Mouse (Mus musculus) forebrain, embryonic 12.5 days (tissue): ENCODE data around the gene Prdm16. TPM values are rescaled to one million over a fixed set of nuclear protein-coding genes. Genes with fewer than 3 reads are reported as not detected.

Experiments
- ATAC-seq: fragments of 200-750 bp; cut with Nextera tagmentation; 2 replicates; pipeline ENCODE4 v1.8.0; 2017; ENCODE audit warnings: moderate TSS enrichment; ENCODE audit not compliant: low FRiP score
- H3K27ac ChIP-seq: fragments of 300-500 bp; sonication (generic); 2 replicates; pipeline ENCODE4 v1.5.1; 2016; ENCODE audit warnings: mild to moderate bottlenecking
- H3K27me3 ChIP-seq: fragments of 300-500 bp; sonication (generic); 2 replicates; pipeline ENCODE4 v1.6.1; 2016; ENCODE audit warnings: mild to moderate bottlenecking
- H3K36me3 ChIP-seq: fragments of 300-500 bp; sonication (generic); replicated peaks from 2 replicates; pipeline ENCODE4 v1.6.1; 2016; ENCODE audit warnings: mild to moderate bottlenecking
- H3K4me1 ChIP-seq: fragments of 300-500 bp; sonication (generic); 2 replicates; pipeline ENCODE4 v1.6.1; 2016
- H3K4me2 ChIP-seq: fragments of 300-500 bp; sonication (generic); 2 replicates; pipeline ENCODE4 v1.6.1; 2016; ENCODE audit warnings: mild to moderate bottlenecking, moderate library complexity
- H3K4me3 ChIP-seq: fragments of 300-500 bp; sonication (generic); replicated peaks from 2 replicates; pipeline ENCODE4 v1.5.1; 2016; ENCODE audit warnings: mild to moderate bottlenecking
- H3K9ac ChIP-seq: fragments of 300-500 bp; sonication (generic); 2 replicates; pipeline ENCODE4 v1.6.1; 2016; ENCODE audit warnings: mild to moderate bottlenecking
- H3K9me3 ChIP-seq: fragments of 300-500 bp; sonication (generic); 2 replicates; pipeline ENCODE4 v1.6.1; 2016
- WGBS: fragments of 180-500 bp; shearing (Covaris S2); methylation state at CpG from one replicate; pipeline ENCODE4 v1.1.7; 2016; 5-methylcytosine and 5-hydroxymethylcytosine counted together
- polyA plus RNA-seq: library from polyadenylated mRNA; unstranded; fragments of >200 nt; fragmentation: Nextera tagmentation; extraction: Ambion mirVana; gene quantifications from 2 replicates; pipeline ENCODE4 v1.2.1, GENCODE M21; 2016

Gene Prdm16
- polyA plus RNA-seq, 1 experiment from 2014 or later = 40.5 TPM

DNA sequence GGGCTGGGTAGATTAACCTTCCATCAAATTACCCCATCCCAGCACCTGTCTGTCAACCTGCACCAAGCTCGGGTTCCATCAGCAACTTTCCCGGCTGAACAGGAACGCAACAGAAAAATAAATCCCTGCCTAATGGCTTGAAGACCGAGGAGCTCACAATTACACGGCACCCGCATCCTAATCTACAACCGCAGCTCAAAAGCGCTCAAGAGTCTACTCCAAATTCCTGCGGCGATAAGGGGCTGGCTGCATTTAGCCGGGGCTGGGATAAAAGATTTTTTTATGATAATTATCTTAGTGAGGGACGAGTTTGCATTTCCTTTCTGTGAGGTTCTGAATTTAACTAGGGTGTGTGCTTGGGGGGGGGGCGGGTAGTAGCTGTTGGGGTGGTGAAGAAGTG lies 284.4 kb downstream of the Prdm16 start:
- no peak for ATAC-seq
- Histone ChIP-seq H3K36me3 (peaks cover 13% of the 10 kb centered on the region; the same call in 1 of the 2 replicates), H3K9ac (no peak overlapping the region), H3K4me3 (no peak overlapping the region), H3K4me2 (no peak overlapping the region), H3K4me1 (peaks cover 20% of the 10 kb centered on the region), H3K9me3 (no peaks in the 10 kb centered on the region), H3K27ac (no peak overlapping the region), H3K27me3 (no peaks in the 10 kb centered on the region; the same call in 1 of the 2 replicates)
- 60% methylated on average over 13 of the region's 13 CpGs for WGBS

DNA sequence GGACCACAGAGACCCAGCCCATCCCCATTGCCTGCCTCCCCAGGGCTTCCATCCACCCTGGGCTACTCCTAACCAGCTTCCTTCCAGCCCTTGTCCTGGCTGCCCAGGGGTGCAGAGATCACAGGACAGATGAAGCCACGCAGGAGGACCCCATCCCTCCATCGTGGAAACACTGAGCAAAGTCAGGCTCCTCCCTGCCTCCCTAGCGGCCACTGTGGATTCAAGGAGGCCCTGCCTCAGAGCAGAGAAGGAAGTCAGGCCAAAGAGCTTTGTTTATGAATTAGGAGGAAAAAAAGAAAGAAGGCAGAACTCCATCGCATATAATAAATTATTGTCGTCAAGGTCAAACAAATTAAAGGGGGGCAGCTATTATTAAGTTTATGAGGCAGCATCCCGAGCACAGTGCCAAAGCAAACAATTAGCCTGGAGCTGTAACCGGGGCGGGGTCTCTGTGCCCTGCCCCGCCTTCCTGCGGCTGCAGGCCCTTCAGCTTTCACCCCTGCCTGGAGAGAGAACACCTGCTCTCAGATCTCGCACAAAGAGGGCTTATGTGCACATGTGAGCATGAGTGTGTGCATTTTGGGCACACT lies 288.4 kb downstream of the Prdm16 start:
- peaks cover 29% of the 10 kb centered on the region for H3K4me1 ChIP-seq
- H3K27ac ChIP-seq = no peak overlapping the region
- no peaks in the 10 kb centered on the region for H3K9me3 ChIP-seq
- no peaks in the 10 kb centered on the region for H3K27me3 ChIP-seq
- no peak overlapping the region for H3K4me2 ChIP-seq
- ATAC-seq = no peak
- H3K4me3 ChIP-seq = no peak overlapping the region
- WGBS = 60% methylated on average over 11 of the region's 11 CpGs
- no peak overlapping the region for H3K9ac ChIP-seq
- peaks cover 10% of the 10 kb centered on the region for H3K36me3 ChIP-seq

DNA sequence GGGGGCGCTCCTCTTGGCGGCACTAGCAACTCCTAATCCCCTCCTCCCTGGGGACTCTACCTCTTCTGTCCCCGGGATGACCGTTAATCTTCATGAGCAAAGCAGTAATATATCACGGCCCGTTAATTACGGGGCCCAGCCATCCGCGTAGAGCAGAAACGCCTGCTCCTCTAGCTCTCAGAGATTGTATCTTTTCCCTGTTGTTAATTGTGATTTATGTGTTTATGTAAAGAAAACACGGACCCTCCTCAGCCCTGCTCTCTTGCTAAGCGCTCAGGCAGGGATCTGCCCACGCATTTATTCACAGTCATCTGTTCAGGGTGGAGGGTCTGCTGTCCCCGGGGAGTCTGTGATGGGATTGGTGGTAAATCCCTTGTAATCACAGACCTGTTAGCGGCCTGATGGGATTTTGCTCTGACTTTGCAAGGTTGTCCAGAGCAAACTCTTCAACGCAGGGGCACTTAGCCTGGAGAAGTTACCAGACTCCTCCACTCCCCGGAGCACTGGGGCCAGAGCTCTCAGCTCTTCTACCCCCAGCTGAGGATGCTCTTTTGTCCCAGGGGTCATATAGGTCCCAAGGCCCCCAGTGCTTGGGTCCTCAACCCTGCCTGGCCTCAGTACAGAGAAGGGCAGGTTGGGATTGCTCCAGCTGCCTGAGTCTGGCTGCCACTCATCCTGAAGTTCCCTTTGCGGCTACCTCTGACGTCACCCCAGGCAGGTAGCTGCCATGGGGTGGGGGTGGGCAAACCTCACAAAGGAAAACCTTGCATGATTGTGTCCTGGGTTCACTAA lies 289.7 kb downstream of the Prdm16 start:
- Histone ChIP-seq H3K36me3 (peaks cover 22% of the 10 kb centered on the region), H3K27me3 (no peaks in the 10 kb centered on the region), H3K4me2 (no peak overlapping the region), H3K4me1 (peaks cover 26% of the 10 kb centered on the region), H3K9me3 (no peaks in the 10 kb centered on the region), H3K4me3 (no peak overlapping the region), H3K9ac (no peak overlapping the region), H3K27ac (0 out of 2 replicates have a peak overlapping the region, but pooled peaks have one; percentile 8)
- no peak for ATAC-seq
- WGBS = 40% methylated on average over 19 of the region's 19 CpGs

DNA sequence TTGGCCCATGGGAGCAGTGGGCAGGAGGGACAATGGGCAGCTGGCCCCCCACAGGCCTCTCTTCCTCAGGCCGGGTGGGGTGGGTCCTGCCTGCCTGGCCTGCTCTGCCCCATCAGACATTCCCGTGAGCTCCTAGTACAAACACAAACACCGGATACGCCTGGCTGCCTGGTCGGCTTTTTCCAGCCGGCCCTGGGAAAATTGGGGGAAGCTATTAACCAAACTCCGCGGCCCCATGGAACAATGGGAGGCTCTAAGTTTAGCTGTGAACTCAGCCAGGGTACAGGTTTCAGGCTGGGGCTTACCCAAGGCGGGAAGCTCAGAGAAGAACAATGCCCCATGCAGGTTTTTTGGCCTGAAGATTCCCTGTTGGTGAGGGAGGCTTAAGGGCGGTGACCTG lies 300.0 kb downstream of the Prdm16 start:
- no peaks in the 10 kb centered on the region for H3K9me3 ChIP-seq
- H3K4me2 ChIP-seq = no peak overlapping the region
- H3K27me3 ChIP-seq = 0 out of 2 replicates have a peak, but pooled peaks cover 3% of the 10 kb centered on the region
- peak; percentile 14; the same call in 1 of the 2 replicates for ATAC-seq
- no peak overlapping the region for H3K4me3 ChIP-seq
- H3K36me3 ChIP-seq = peaks cover 46% of the 10 kb centered on the region
- peaks cover 19% of the 10 kb centered on the region for H3K4me1 ChIP-seq
- H3K9ac ChIP-seq = no peak overlapping the region
- peak overlapping the region; percentile 9 for H3K27ac ChIP-seq
- WGBS = 9% methylated on average over 10 of the region's 10 CpGs

DNA sequence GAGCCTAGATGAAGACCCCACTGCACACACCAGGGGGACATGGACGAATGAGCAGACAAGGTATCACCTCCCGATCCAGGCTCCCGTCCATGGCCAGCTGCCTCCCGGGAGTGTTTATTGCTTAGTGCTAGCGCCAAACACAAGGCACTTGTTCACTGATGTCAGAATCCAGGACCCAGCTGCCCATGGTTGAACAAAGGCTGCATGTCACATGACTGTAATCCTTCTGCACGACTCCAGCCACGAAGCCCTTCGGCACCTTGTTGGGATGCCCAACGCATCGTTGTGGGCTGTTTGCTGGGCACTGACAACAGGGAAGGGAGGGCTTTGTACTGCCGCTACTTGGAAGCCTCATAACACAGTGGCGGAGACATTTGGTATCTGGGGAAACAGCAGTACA lies 300.9 kb downstream of the Prdm16 start, which contains the start of gene B230104I21Rik:
Gene B230104I21Rik (plus strand): TSS at position 367 of the 400 bp plus-strand sequence.
- Histone ChIP-seq H3K9ac (no peak within 1 kb of the TSS), H3K27ac (peak within 1 kb of the TSS; percentile 13), H3K9me3 (no peaks in the 10 kb centered on the region), H3K27me3 (0 out of 2 replicates have a peak, but pooled peaks cover 3% of the 10 kb centered on the region), H3K4me1 (peaks cover 28% of the 10 kb centered on the region), H3K4me3 (no peak within 1 kb of the TSS), H3K4me2 (peak within 1 kb of the TSS; percentile 4; the same call in 1 of the 2 replicates), H3K36me3 (peaks cover 37% of the 10 kb centered on the region)
- 50% methylated on average over 12 of the region's 12 CpGs for WGBS
- ATAC-seq = peak; percentile 58; the same call in 1 of the 2 replicates

DNA sequence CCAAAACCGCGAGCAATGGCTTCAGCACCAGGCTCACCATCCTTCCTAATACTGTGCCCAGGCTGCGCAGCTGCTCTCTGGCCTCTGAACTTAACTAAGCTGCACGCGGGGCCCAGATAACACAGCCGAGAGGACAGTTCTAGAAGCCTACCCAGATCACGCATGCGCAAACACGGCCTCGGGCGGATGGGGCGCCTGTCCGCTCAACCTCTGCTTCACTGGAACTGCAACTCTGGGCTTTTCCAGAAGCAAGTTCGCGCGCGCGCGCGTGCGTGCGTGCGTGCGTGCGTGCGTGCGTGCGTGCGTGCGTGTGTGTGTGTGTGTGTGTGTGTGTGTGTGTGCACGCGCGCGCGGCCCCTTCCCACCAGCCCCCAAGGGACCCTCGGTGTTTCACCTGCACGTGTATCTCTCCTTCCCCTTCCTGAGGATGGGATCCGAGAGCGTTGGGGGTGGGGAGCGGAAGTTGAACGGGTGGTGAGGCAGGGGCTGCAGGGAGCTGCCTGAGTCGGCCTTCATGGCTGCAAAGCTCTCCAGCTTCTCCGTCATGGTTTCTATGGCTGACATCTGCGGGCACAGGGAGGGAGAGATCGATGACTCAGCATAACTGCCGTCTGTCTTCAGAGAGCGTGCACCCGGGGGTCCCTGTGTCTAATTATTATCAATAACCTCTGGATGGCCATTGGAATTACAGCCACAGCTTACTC lies 301.8 kb downstream of the Prdm16 start:
- no peak overlapping the region for H3K4me3 ChIP-seq

DNA sequence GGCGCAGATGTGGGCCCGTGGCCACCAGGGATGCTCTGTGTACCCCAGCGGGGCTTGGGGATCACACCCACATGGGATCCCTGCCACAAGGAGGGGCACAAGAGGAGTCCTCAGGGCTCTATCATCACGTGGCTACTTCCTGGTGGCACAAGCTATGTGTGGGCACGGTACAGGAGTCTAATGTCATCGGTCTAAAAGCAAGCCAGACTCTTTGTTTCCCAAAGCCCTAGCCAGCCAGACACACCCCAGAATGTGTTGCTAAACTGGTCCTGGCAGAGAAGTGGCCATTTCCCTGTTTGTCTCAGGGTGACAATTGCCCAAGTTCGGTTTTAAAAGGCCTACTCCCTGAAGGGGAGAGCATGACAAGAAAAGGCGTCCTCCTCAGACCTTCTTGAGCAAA lies 303.4 kb downstream of the Prdm16 start:
- Histone ChIP-seq H3K4me1 (peaks cover 37% of the 10 kb centered on the region), H3K27me3 (peaks cover 6% of the 10 kb centered on the region; the same call in 1 of the 2 replicates), H3K4me2 (no peak overlapping the region), H3K36me3 (peaks cover 26% of the 10 kb centered on the region), H3K9me3 (no peaks in the 10 kb centered on the region), H3K9ac (no peak overlapping the region), H3K4me3 (no peak overlapping the region), H3K27ac (no peak overlapping the region)
- ATAC-seq = no peak
- WGBS = 80% methylated on average over 8 of the region's 8 CpGs

More for the DNA sequence above, 301.8 kb downstream of the Prdm16 start:
- Histone ChIP-seq H3K9me3 (no peaks in the 10 kb centered on the region), H3K4me1 (peaks cover 28% of the 10 kb centered on the region), H3K36me3 (peaks cover 30% of the 10 kb centered on the region), H3K4me2 (peak overlapping the region; percentile 4; the same call in 1 of the 2 replicates), H3K9ac (no peak overlapping the region), H3K27me3 (0 out of 2 replicates have a peak, but pooled peaks cover 5% of the 10 kb centered on the region), H3K27ac (0 out of 2 replicates have a peak overlapping the region, but pooled peaks have one; percentile 13)
- no peak for ATAC-seq
- 75% methylated on average over 48 of the region's 48 CpGs for WGBS

DNA sequence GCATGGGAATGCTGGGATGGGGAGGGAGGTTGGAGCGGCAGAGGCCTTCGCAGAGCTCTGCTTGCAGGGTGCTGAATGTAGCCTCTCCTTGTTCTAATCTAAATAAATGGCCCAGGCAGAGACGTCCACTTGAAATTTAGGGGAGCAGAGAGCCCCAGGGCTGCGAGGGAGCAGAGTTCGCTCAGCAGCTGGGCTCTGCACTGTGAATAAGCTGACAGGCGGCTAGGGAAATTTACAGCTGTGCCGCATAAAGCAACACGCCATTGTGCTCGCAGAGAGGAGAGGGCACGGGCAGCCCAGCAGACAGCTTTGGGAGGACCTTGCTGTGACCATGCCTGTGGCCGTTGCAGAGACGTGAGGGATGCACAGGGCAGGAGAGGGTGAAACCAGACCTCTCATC lies 305.4 kb downstream of the Prdm16 start:
- peaks cover 25% of the 10 kb centered on the region for H3K4me1 ChIP-seq
- peak overlapping the region; percentile 26 for H3K9ac ChIP-seq
- WGBS = 38% methylated on average over 12 of the region's 12 CpGs
- no peaks in the 10 kb centered on the region for H3K9me3 ChIP-seq
- H3K4me2 ChIP-seq = no peak overlapping the region
- H3K36me3 ChIP-seq = peaks cover 33% of the 10 kb centered on the region
- H3K4me3 ChIP-seq = no peak overlapping the region
- H3K27ac ChIP-seq = peak overlapping the region; percentile 31
- peaks cover 11% of the 10 kb centered on the region; the same call in 1 of the 2 replicates for H3K27me3 ChIP-seq
- ATAC-seq = no peak

DNA sequence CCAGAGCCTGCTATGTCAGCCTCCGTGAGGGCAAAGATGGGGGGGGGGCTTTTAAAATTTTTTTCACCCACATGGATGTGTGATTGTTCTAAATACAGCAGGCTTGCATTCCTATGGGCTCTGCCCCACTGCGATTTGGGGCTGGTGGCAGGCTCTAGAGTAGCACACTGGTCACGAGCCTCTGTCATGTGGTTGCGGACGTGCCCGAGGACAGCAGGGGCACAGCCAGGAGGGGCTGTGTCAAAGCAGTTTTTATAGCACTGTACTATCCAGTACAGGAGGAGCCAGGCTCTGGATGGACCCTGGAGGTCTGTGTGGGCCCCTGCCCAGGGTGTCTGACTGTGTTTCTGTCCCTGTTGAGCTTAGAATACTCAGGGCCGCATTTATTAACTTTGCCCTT lies 306.7 kb downstream of the Prdm16 start:
- H3K9ac ChIP-seq = no peak overlapping the region
- ATAC-seq = no peak
- H3K36me3 ChIP-seq = peaks cover 45% of the 10 kb centered on the region
- peaks cover 17% of the 10 kb centered on the region for H3K4me1 ChIP-seq
- no peak overlapping the region for H3K4me3 ChIP-seq
- 90% methylated on average over 7 of the region's 7 CpGs for WGBS
- H3K27me3 ChIP-seq = peaks cover 11% of the 10 kb centered on the region; the same call in 1 of the 2 replicates
- H3K27ac ChIP-seq = no peak overlapping the region
- no peaks in the 10 kb centered on the region for H3K9me3 ChIP-seq
- H3K4me2 ChIP-seq = no peak overlapping the region

DNA sequence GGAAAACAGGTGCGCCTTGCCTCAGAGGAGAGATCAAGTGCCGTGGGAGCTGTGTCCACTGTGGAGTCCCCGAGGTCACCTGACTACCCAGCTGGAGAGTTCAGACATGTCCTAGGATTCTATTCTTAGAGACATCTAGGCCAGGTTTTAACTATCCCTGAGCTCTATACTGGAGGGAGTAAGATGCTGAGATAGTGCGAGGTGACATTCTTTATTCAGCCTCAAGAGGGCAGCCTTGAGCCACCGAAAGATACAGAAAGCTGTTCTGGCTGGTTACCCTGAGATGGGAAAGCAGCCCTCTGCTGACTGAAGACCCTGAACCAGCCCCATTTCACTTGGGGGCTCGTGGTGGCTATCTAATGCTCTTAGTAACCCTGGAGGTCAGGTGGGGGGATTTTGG lies 307.8 kb downstream of the Prdm16 start:
- H3K4me2 ChIP-seq = no peak overlapping the region
- peak; percentile 80 for ATAC-seq
- H3K4me1 ChIP-seq = peaks cover 17% of the 10 kb centered on the region
- H3K27me3 ChIP-seq = peaks cover 11% of the 10 kb centered on the region; the same call in 1 of the 2 replicates
- no peaks in the 10 kb centered on the region for H3K9me3 ChIP-seq
- H3K4me3 ChIP-seq = no peak overlapping the region
- WGBS = 8% methylated on average over 6 of the region's 6 CpGs
- no peak overlapping the region for H3K9ac ChIP-seq
- H3K36me3 ChIP-seq = peaks cover 41% of the 10 kb centered on the region
- H3K27ac ChIP-seq = no peak overlapping the region

DNA sequence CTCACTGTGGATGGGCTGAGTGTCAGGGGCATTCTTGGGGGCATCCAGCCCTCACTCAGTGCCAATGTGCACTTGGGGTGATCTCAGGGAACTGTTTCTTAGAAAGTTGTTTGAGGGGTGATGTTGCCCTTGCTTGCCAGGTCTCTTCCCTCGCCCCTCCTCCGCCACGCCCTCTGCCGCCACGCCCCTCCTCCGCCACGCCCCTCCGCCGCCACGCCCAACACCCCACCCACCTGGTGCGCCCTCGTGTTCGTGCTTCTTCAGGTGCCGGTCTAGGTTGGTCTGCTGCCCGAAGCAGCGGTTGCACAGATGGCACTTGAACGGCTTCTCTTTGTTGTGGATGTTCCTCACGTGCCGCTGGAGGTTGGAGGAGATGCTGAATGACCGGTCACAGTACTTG lies 308.2 kb downstream of the Prdm16 start:
- H3K9me3 ChIP-seq = no peaks in the 10 kb centered on the region
- no peak overlapping the region for H3K27ac ChIP-seq
- H3K9ac ChIP-seq = no peak overlapping the region
- peaks cover 41% of the 10 kb centered on the region for H3K36me3 ChIP-seq
- whole genome bisulfite sequencing = 11% methylated on average over 14 of the region's 20 CpGs
- ATAC-seq = no peak; the same call in 1 of the 2 replicates
- peaks cover 11% of the 10 kb centered on the region; the same call in 1 of the 2 replicates for H3K27me3 ChIP-seq
- H3K4me3 ChIP-seq = no peak overlapping the region
- H3K4me1 ChIP-seq = peaks cover 17% of the 10 kb centered on the region
- no peak overlapping the region for H3K4me2 ChIP-seq

DNA sequence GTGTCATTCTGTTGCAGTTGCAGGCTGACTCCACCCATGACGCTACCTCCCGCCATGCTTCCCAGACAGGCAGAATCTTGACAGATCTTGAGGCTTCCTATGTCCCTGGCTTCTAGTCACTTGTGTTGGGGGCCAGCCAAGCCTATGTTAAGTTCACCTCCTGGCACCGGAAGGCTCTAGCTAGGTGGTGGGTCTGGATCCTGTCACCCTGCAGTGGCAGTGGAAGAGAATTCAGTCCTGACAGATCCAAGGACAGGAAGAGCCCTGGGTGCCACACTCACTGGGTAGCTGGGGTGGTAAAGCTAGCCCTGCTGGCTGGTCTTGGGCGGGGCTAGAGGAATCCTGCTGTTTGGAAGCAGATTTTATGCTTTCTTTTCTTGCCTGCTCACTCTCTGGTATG lies 311.3 kb downstream of the Prdm16 start:
- Histone ChIP-seq H3K9ac (no peak overlapping the region), H3K4me2 (no peak overlapping the region), H3K4me3 (no peak overlapping the region), H3K27me3 (peaks cover 6% of the 10 kb centered on the region; the same call in 1 of the 2 replicates), H3K36me3 (peaks cover 54% of the 10 kb centered on the region), H3K9me3 (no peaks in the 10 kb centered on the region), H3K27ac (no peak overlapping the region), H3K4me1 (peaks cover 9% of the 10 kb centered on the region)
- no peak for ATAC-seq
- WGBS = 80% methylated on average over 4 of the region's 4 CpGs
